Mouse (Mus musculus) heart, embryonic 16.5 days (tissue): ENCODE measurements around the gene Dlg2. TPM values are rescaled to one million over a fixed set of nuclear protein-coding genes. Genes with fewer than 3 reads are reported as not detected.

Source experiments
- ATAC-seq: fragments of 200-750 bp; cut with Nextera tagmentation; replicated peaks from 2 replicates; pipeline ENCODE4 v1.8.0; 2017; ENCODE audit warnings: moderate number of reproducible peaks; ENCODE audit not compliant: insufficient read depth, low FRiP score; ENCODE audit errors: extremely low read depth
- H3K27ac ChIP-seq: fragments of 300-500 bp; sonication (generic); 2 replicates; pipeline ENCODE4 v1.5.1; 2014; ENCODE audit warnings: mild to moderate bottlenecking, low read length, control low read depth, moderate library complexity
- H3K27me3 ChIP-seq: fragments of 300-500 bp; sonication (generic); 2 replicates; pipeline ENCODE4 v1.6.1; 2014; ENCODE audit warnings: low read length, mixed read lengths; ENCODE audit not compliant: control insufficient read depth, insufficient read depth
- H3K36me3 ChIP-seq: fragments of 300-500 bp; sonication (generic); 2 replicates; pipeline ENCODE4 v1.6.1; 2014; ENCODE audit not compliant: control insufficient read depth, insufficient read depth
- H3K4me1 ChIP-seq: fragments of 300-500 bp; sonication (generic); 2 replicates; pipeline ENCODE4 v1.6.1; 2014; ENCODE audit warnings: low read length, mixed read lengths; ENCODE audit not compliant: control insufficient read depth, insufficient read depth
- H3K4me2 ChIP-seq: fragments of 300-500 bp; sonication (generic); 2 replicates; pipeline ENCODE4 v1.6.1; 2014; ENCODE audit warnings: low read depth, mild to moderate bottlenecking, control low read depth, low read length
- H3K4me3 ChIP-seq: fragments of 300-500 bp; sonication (generic); 2 replicates; pipeline ENCODE4 v1.5.1; 2014; ENCODE audit warnings: mild to moderate bottlenecking, control low read depth, low read length
- H3K9ac ChIP-seq: fragments of 300-500 bp; sonication (generic); 2 replicates; pipeline ENCODE4 v1.6.1; 2014; ENCODE audit warnings: low read length, control low read depth
- H3K9me3 ChIP-seq: fragments of 300-500 bp; sonication (generic); replicated peaks from 2 replicates; pipeline ENCODE4 v1.6.1; 2016; ENCODE audit warnings: low read length; ENCODE audit not compliant: control insufficient read depth
- WGBS: fragments of 180-500 bp; shearing (Covaris S2); extraction: QIAGEN DNeasy Blood & Tissue Kit; methylation state at CpG from one replicate; pipeline ENCODE4 v1.1.7; 2014; 5-methylcytosine and 5-hydroxymethylcytosine counted together
- polyA plus RNA-seq: library from polyadenylated mRNA; unstranded; fragments of >200 nt; fragmentation: Nextera tagmentation; extraction: Ambion mirVana; gene quantifications from 2 replicates; pipeline ENCODE4 v1.2.1, GENCODE M21; 2015

Dlg2 gene
- polyA plus RNA-seq, 1 experiment from 2014 or later: 7.7 TPM

DNA sequence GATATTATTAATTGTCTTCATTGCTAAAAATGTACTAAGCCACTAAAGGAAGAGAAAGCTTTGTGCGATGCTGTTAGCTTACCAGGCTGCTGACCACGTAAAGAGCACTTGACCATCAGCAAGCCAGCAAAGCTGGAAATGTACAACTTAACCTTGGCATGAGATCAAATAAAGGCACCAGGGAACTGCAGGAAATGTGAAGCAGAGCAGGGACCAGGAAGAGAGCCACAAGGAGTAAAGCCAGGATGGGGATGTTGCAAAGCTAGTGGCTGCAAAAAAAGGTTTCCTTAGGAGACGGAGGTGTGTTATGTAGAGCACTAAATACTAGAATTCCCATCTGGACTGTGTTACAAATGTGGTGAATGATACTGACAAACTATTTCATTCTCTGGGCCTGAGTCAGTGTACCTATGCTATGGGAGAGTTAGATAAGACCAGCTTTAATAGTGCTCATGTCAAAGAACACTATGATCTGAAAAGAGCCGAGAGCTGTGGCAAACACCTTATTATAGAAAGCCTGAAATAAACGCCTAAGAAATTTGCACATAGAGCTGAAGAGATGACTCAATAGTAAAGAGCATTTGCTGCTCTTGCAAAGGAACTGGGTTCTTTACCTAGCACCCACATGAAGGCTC is 1638.9 kb downstream of the Dlg2 start:
- WGBS: 31% methylated on average over 5 of the region's 5 CpGs

DNA sequence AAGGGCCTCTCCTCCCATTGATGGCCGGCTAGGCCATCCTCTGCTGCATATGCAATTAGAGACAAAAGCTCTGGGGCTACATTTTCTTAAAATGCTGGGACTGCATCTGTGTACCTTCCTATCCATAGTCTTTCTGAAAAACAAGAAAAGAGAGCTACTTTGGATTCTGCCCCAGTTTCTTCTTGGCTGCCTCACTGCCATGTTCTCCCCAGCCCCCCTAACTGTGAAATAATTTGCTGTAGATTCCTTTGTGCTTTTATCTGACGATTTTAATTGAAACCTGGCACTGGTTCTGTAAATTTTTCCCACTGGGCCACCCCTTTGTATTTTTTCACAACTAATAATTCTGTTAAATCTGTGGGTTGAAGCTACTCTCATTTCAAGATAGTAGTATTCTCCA is 1646.8 kb downstream of the Dlg2 start:
- Histone ChIP-seq H3K4me2 (no peak overlapping the region), H3K9me3 (no peaks in the 10 kb centered on the region), H3K27ac (no peak overlapping the region), H3K4me1 (peaks cover 12% of the 10 kb centered on the region), H3K36me3 (no peaks in the 10 kb centered on the region), H3K4me3 (no peak overlapping the region), H3K27me3 (no peaks in the 10 kb centered on the region), H3K9ac (no peak overlapping the region)
- ATAC-seq: no peak
- WGBS: 60% methylated on average over 2 of the region's 2 CpGs

More for the DNA sequence above, 1638.9 kb downstream of the Dlg2 start:
- Histone ChIP-seq H3K27ac (peak overlapping the region; percentile 36), H3K4me2 (no peak overlapping the region), H3K9me3 (no peaks in the 10 kb centered on the region), H3K4me3 (no peak overlapping the region), H3K27me3 (no peaks in the 10 kb centered on the region), H3K4me1 (peaks cover 9% of the 10 kb centered on the region; the same call in 1 of the 2 replicates), H3K36me3 (no peaks in the 10 kb centered on the region), H3K9ac (no peak overlapping the region)
- ATAC-seq: peak; percentile 55

DNA sequence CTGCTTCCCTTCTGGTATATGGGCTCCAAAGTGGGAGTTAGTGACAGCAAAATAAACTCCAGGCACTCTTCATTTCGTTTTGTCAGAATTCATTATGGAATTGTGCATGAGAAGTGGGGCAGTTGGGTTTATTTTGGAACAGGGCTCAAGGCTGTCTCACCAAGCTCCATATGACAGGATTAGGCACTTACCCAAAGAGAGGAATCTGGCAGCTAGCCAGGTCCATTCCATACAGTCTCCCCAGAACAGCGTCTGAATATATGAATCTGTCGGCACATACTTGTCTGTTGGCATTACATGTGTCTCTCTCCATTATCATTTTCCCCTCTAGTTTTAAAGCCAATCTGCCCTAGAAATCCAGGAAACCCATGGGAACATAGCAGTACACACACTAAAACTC is 1649.4 kb downstream of the Dlg2 start:
- H3K36me3 ChIP-seq: no peaks in the 10 kb centered on the region
- no peaks in the 10 kb centered on the region for H3K9me3 ChIP-seq
- no peaks in the 10 kb centered on the region for H3K27me3 ChIP-seq
- 22% methylated on average over 3 of the region's 3 CpGs for WGBS
- no peak overlapping the region for H3K9ac ChIP-seq
- peak overlapping the region; percentile 68 for H3K27ac ChIP-seq
- no peak overlapping the region for H3K4me3 ChIP-seq
- peaks cover 12% of the 10 kb centered on the region for H3K4me1 ChIP-seq
- H3K4me2 ChIP-seq: 0 out of 2 replicates have a peak overlapping the region, but pooled peaks have one; percentile 19
- ATAC-seq: peak; percentile 72; the same call in 1 of the 2 replicates

DNA sequence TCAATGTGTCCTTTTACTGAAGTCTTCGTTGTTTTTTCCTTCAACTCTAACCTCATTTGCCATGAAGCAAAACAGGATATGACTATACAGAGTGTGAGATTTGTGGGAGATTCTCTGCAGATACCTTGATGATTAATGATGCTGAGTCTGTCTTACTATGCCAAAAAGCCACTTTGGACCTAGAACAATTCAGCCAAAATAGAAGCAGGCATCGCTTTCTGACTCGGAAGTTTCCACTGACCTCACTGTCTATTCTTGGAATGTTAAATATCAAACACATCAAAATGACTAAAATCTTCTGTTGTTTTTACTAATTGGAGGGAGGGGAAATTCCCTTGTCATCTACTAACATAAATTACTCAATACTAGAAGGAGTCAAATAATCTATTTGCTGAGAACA is 1657.8 kb downstream of the Dlg2 start:
- H3K4me2 ChIP-seq: no peak overlapping the region
- 63% methylated on average over 3 of the region's 3 CpGs for WGBS
- H3K27ac ChIP-seq: no peak overlapping the region
- no peaks in the 10 kb centered on the region for H3K4me1 ChIP-seq
- no peak overlapping the region for H3K4me3 ChIP-seq
- no peaks in the 10 kb centered on the region for H3K9me3 ChIP-seq
- H3K36me3 ChIP-seq: no peaks in the 10 kb centered on the region
- ATAC-seq: no peak
- no peaks in the 10 kb centered on the region for H3K27me3 ChIP-seq
- no peak overlapping the region for H3K9ac ChIP-seq

DNA sequence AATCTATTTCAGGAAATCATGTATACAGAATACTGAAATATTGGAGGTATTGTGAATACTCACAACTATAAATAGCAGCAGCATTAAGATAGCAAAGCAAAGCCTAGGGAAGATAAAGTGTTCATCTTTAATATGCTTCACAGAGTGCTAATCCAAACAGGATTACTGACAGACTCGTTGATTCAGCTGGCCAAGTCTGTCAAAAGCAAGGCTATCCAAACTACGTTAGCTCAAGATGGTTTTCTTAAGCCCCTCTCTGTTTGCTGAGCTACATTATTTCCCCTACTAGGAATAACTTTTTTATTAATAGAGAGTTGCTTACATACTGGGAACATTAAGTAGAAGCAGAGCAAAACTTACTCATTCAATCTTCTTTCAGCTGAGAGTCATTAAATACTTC is 1659.2 kb downstream of the Dlg2 start:
- Histone ChIP-seq H3K9me3 (no peaks in the 10 kb centered on the region), H3K36me3 (no peaks in the 10 kb centered on the region), H3K4me2 (no peak overlapping the region), H3K27ac (no peak overlapping the region), H3K4me3 (no peak overlapping the region), H3K27me3 (no peaks in the 10 kb centered on the region), H3K9ac (no peak overlapping the region), H3K4me1 (no peaks in the 10 kb centered on the region)
- ATAC-seq: no peak
- 40% methylated on average over 2 of the region's 2 CpGs for WGBS

DNA sequence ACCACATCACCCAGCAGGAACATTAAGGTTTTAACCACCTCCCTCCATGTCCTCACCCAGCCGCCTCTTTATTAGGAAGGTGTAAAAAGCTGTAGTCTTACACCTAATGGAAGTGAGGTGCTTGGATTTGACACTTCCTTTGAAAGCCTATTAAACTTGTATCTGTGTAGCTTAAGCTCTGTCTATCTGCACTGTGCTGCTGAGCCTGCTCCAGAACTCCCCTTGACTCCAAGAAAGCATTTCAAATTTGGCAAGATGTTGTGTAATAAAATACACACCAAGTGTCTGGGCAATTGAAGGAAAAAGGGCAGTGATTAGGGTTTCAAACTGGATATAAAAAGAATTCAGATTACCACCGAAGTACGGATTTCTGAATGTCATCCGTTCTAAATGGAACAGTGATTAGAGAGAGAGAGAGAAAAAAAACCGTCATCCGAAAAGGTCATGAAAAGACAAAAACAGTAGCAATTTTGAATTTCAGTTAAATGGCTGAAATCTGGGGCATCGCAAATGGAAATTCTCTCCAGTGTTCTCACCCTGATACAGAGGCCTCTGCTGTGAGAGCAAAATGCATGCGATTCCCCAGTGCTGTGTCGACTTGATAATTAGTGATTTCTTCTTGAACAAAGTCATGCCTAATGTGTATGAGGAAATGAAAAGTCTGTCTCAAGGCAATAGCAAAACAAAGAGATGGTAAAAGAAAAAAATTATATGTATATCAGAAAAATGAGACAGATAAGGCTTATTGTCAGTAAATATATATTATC is 1663.8 kb downstream of the Dlg2 start:
- H3K4me3 ChIP-seq: no peak overlapping the region
- H3K4me2 ChIP-seq: no peak overlapping the region
- 59% methylated on average over 9 of the region's 9 CpGs for whole genome bisulfite sequencing
- H3K9me3 ChIP-seq: no peaks in the 10 kb centered on the region
- peak overlapping the region; percentile 42; the same call in 1 of the 2 replicates for H3K27ac ChIP-seq
- ATAC-seq: no peak; the same call in 1 of the 2 replicates
- H3K4me1 ChIP-seq: peaks cover 11% of the 10 kb centered on the region
- no peak overlapping the region for H3K9ac ChIP-seq
- H3K27me3 ChIP-seq: no peaks in the 10 kb centered on the region
- no peaks in the 10 kb centered on the region for H3K36me3 ChIP-seq

DNA sequence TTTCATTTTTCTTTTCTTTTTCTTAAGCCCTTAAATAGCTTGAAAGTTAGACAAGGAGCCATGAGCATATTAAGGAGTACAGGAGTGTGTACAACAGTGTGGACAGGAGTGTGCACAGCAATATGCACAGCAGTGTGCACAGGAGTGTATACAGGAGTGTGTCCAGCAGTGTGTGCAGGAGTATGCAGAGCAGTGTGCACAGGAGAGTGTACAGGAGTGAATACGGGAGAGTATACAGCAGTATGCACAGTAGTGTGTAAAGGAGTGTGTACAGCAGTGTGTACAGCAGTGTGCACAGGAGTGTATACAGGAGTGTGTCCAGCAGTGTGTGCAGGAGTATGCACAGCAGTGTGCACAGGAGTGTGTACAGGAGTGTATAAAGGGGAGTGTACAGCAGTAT is 1671.0 kb downstream of the Dlg2 start:
- Histone ChIP-seq H3K9ac (no peak overlapping the region), H3K9me3 (no peaks in the 10 kb centered on the region), H3K27me3 (no peaks in the 10 kb centered on the region), H3K27ac (no peak overlapping the region), H3K4me3 (no peak overlapping the region), H3K4me2 (no peak overlapping the region), H3K4me1 (0 out of 2 replicates have a peak, but pooled peaks cover 2% of the 10 kb centered on the region), H3K36me3 (no peaks in the 10 kb centered on the region)
- 93% methylated on average over 1 of the region's 1 CpGs for WGBS
- ATAC-seq: no peak

DNA sequence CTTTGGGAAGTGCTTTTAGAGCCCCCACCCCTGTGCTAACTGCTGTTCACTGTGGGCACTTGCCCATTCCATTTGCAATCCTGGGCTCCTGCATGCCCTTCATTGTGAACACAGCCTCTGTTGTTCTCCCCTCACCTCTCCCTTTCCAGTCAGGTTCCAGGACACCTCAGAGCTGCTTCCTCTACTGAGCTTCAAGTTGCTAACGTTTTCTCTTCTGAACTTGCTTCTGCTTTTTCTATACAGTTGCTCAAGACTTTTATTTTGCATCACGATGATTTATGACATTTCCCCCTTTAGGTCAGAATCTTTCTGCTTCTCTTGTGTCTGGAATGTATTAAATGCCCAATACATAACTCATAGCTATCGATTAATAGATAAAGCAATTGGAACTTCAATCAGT is 1674.3 kb downstream of the Dlg2 start:
- no peak overlapping the region for H3K4me2 ChIP-seq
- H3K36me3 ChIP-seq: no peaks in the 10 kb centered on the region
- WGBS: 67% methylated on average over 3 of the region's 3 CpGs
- no peak overlapping the region for H3K4me3 ChIP-seq
- ATAC-seq: no peak
- no peaks in the 10 kb centered on the region for H3K27me3 ChIP-seq
- no peak overlapping the region for H3K27ac ChIP-seq
- H3K4me1 ChIP-seq: no peaks in the 10 kb centered on the region
- H3K9me3 ChIP-seq: no peaks in the 10 kb centered on the region
- H3K9ac ChIP-seq: no peak overlapping the region

DNA sequence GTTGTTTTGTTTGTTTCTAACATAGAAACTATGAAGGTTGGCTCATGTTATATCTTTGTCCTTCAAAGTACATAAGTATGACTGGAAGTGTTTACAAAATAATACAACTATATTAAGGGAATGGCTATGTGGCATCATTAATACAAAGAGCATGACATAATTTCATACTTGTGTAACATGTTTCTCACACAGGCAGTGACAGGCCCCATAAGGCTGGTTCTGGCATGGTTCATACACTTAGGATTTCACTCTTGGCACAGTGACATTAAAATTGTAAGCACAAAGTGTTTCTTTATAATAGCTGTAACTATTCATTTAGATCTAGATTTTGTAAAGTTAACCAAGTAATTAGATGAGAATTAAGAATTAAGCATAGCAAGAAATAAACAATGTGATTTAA is 1678.1 kb downstream of the Dlg2 start:
- no peaks in the 10 kb centered on the region for H3K27me3 ChIP-seq
- no peak overlapping the region for H3K9ac ChIP-seq
- H3K4me2 ChIP-seq: no peak overlapping the region
- H3K27ac ChIP-seq: no peak overlapping the region
- H3K4me3 ChIP-seq: no peak overlapping the region
- no peaks in the 10 kb centered on the region for H3K9me3 ChIP-seq
- H3K36me3 ChIP-seq: no peaks in the 10 kb centered on the region
- no peaks in the 10 kb centered on the region for H3K4me1 ChIP-seq
- ATAC-seq: no peak
